Mouse (Mus musculus) heart, adult 9 months (tissue): ENCODE data around the gene L3mbtl4.
"Not testable (repeated sequence)": the region's sequence is repeated elsewhere in the genome, so short reads cannot be mapped to it uniquely, and the experiment has no call there.

ENCODE experiments used
- DNase-seq, 2 experiments: peaks; one replicate each; pipeline ENCODE4 v3.0.0; 2022; ENCODE audit warnings: low spot score in 2 of 2

Gene L3mbtl4

DNA sequence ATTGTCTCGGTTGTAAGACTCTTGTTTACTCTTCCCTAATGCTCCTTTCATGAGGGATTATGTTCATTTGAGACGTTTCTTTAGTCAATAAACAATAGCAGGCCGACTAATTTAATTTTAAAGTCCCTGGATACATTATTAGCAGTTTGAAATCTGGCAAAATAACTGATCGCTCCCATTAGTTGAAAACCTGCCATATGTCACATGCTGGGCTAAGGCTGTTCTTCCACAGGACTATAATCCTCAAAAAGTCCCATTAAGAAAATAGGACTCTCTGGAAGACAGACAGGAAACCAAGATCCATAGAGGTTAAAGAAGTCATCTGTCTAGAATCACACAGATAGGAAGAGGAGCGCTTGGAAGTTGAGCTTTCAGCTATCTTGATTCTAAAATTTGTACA is 114.9 kb downstream of the L3mbtl4 start:
- no peak for DNase-seq

DNA sequence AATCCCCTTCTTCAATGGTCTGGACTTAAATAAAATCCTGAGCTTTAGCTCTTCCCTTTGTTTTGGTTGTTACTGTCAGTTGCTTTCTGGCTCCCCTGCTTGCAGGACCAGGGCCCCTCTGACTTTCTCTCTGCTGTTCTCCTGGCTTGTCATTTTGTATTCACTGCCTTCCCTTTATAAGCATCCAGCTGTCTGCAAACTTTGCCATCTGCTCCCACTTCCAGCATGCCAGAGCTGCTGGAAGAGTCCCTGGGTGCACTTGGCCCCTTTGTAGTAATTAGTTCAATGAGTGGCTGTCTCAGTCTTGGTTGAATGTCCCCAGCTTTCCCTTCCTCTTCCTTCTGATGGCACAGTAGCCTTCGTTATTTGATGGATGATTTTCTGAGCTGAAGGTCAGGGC is 132.4 kb downstream of the L3mbtl4 start:
- DNase-seq = no peak

DNA sequence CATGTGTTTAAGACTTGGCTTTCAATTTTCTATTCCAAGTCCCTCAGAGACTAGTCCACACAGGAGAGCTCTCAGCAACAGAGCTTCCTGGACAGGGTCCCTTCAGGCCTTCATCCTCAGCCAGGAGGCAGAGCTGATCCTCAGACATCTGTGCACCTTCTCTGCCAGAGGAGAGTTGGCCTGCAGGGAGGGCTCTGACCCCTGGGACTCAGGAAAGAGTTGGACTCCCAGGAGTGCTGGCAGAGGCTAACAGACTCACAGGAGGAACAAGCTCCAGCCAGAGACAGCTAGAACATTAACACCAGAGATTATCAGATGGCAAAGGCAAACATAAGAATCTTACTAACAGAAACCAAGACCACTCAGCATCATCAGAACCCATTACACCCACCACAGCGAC is 133.5 kb downstream of the L3mbtl4 start:
- DNase-seq = not testable (repeated sequence)

DNA sequence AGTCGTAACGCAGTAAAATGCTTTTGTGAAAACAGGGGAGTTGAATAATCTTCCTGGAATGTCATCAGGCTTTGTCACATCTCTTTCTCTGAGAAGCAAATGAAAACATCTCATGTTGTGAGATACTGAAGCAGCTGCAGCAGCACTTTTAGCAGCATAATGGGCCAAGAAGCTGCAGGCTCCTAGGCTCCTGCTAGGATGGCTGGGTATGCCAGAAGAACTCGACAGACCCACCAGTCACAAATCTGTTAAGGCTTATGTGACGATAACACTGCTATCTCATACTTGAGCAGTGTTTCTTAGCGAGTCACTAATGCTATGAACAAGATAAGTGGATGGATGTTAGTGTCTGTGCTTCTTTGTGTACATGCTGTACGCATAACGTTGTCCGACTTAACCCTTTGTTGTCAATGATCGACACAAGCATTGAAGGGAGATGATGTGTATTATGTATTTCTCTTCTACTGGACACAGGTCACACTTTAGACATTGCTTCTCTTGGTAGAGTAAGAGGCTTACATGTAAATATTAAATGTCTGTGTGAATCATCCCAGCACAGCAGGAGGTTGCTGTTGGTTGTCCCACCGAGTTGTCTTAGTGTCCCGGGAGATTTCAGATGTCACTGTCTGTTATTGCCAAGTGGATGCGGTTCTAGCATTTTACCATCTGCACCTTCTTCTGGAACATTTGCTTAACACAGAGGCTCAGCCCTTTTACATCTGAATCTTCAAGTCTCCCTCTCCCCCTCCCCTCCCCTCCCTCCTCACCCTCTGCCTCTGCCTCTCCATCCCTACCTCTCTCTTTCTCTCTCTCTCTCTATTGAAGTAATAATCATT is 149.3 kb downstream of the L3mbtl4 start:
- DNase-seq = no peak

DNA sequence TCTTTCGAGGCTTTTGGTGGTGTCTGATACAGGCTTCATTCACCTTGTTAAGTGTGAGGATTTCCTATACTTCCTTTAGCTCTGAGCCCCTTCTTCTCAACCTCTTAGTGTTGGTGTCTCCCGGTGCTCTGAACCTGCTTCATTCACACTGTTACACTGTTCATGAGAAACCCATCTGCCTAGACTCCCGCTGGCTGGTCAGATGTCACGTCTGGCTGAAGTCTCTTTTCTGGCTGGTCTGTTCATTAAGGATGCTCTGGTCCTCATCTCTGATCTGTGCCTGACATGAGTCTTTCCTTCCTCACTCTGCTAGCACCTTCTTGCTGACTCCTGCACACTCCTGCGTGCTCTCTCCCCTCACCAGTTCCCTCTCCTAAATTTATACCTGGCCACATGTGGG is 160.0 kb downstream of the L3mbtl4 start:
- no peak for DNase-seq

DNA sequence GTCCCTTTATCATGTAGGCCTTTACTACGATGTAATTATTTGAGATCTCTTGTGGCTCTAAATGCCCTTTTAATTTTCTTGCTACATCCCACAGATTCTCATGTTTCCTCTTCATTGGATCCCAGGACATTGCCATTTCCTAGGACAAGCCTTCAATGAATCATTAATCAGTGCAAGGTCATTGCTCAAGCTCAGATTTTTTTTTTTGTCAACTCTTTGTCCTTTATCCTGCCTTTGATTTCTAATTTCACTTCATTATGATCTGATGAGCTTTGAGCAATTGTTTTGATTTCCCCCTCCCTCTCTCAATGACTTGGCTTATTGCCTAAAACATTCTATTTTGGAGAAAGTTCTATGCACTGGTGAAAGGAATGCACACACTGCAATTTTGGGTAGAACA is 177.3 kb downstream of the L3mbtl4 start:
- no peak for DNase-seq

DNA sequence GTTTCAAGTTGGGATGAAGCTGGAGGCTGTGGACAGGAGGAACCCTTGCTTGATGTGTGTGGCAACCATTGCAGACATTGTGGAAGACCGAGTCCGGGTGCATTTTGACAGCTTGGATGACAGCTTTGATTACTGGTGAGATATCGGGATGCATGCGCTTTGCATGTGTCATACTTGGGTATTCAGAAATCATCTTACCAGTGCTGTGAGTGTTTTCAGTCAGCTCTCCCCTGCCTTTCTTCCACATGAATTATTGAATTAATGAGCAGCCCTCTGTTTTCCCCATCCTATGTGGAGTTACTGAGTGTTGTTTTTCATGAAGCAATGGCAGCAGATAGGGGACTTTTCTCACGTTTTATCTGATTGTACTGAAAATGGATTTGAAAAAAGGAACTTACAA is 187.9 kb downstream of the L3mbtl4 start:
- DNase-seq = no peak

DNA sequence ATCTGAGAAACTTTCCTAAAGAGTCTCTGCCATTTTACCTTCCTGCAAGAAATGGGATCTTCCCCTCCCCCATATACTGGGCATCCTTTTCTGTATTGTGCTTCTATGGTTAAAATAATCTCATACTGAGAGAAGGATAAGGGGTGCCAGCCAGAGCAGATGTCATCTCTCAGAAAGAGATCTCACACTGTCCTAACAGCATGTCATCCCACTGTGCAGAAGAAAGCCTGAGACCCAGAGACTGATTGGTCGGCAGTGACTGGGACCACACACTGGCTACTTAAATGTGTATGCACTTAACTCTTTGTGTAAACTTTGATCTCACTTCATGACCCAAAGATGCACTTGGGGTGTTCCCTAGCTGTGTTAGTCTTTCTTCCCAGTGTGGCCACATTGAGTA is 193.7 kb downstream of the L3mbtl4 start:
- DNase-seq = no peak

DNA sequence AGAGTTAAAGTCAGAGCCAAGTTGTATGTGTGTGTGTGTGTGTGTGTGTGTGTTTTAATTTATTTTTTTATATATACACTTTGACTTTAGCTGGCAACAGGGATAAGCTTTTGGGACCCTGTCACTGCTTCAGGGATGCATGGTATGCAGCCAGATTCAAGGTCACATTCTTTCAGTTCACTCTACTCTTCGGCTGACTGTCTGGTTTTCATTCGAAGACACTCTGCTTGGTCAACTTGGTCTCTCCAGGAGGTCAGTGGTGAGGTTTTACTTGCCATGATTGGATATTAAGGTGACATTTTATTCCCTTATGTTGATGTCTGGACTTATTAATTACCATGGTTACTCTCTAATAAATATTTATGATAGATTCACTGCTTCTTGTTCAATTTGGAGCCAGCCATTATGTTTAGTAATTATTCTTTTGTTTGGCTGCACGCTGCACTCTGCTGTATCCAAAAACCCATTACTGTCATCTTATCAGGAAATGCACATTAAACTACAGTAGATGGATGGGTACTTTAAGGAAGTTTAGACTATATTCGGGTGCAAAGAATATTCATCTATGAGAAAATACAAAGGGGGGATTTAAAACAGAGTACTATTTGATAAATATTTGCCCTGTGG is 216.6 kb downstream of the L3mbtl4 start:
- no peak for DNase-seq

DNA sequence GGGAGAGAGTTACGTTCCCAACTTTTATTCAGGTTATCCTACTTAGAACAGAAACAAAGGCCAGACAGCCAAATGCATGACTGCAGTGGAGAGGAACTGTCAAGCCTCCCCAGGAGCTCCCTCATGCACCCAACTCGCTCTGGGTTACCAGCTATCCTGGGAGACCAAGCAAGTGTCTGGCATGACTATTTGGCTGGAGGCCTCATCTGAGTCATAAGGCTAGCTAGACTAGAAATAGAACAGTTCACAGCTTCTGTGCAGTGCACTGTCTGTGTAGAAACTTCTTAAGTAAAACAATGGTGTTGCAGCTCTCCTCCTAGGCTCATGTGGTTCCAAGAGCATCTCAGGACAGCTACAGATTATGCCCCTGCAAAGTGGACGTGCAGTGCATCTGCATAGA is 218.6 kb downstream of the L3mbtl4 start:
- peak; percentile 9 to 26 for DNase-seq

DNA sequence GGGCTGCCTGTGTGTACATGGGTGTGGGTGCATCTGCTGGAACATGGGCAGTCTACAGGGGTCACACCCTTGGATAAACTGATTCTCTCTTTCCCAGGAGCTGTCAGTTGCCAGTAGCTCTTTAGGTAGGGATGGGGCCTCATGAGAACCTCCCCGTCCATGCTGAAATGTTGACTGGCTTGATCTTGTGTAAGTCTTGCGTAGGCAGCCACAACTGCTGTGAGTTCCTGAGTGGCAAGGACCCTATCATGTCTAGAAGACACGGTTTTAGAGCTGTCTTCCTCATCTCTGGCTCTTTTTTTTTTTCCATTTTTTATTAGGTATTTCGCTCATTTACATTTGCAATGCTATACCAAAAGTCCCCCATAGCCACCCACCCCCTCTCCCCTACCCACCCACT is 229.4 kb downstream of the L3mbtl4 start:
- not testable (repeated sequence) for DNase-seq

DNA sequence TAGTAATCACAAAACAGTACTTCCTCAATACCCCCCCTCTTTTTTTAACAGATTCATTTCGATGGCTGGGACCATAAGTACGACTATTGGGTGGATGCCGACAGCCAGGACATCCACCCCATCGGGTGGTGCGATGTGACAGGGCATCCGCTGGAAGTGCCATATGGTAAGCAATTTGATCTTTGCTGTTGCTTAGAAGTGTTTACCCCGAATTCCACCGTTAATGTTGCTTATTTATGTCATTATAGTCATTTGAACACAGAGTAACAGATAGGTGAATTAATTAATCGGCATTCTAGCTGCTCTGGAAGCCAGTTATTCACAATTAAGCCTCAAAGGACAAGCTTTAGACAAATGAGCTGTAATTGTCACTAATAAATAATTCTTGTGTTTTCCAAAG is 286.1 kb downstream of the L3mbtl4 start:
- no peak for DNase-seq

DNA sequence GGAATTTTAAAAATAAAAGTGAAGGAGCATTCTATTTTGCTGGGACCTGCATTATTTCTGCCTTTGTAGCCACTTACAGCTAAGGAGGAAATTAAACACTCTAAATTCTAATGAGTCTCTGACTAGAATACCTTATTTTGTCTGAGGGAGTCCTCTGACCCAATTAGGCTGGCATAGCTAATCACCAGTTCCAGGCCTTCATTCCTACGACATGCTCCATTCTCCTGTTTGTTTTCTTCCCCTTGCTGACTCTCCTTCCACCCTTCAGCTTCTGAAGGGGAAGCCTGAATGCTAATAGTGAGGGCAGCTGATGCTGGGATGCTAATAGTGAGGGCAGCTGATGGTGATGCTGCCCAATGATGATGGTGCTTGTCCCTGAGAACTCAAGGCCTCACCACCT is 286.7 kb downstream of the L3mbtl4 start:
- DNase-seq = no peak

DNA sequence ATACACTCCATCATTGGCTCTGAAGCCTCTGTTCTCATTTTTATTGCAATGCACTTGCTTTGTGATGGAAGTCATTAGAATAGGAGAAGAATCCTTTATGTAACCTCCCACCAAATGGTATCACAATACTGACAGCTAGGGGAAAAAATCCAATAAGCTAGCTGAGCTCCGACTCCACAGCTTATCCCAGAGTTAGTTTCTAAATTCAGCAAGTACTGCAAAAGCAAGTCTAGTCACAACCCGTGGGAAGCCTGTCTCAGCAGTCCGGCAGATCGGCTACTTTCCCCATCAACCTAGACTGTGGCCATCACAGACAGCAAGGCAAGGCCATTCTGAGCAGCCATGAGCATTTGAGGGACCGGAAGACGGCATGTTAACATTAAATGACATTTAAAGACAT is 298.2 kb downstream of the L3mbtl4 start:
- no peak for DNase-seq

DNA sequence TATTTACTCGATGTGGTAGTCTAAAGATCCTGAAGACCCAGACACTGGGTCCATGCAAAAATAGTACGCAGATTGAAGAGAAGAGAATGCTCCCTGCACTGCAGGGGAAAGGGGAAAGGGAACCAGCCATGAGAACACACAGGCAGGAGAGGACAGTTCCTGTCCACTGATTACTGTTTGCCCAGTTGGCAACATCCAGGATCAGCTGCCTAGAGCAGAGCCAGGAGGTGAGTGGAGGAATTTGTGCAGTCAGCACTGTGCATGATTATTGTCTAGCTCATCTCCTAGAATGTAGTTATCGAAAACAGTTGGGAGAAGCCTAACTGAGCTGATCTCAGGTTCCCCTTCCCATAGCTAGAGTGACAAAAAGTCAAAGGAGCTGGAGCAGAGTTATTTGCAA is 311.6 kb downstream of the L3mbtl4 start:
- DNase-seq = no peak

DNA sequence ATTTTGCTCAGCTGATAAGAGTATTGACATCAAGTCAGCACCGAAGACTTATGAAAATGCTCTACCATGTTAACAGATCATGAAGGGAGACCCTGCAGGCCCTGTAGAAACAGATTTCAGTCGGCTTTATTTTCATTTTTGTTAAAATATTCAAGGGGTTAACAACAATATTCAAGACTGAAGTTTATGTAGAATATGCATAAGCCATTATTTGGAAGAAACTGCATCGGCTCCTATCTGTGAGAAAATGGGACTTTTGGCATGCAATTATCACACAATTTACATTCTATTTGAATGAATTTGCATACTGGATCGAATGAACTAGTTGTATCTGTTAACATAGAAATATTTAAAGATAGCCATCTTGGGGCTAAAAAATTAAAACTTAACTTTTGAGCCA is 318.0 kb downstream of the L3mbtl4 start:
- DNase-seq = no peak

DNA sequence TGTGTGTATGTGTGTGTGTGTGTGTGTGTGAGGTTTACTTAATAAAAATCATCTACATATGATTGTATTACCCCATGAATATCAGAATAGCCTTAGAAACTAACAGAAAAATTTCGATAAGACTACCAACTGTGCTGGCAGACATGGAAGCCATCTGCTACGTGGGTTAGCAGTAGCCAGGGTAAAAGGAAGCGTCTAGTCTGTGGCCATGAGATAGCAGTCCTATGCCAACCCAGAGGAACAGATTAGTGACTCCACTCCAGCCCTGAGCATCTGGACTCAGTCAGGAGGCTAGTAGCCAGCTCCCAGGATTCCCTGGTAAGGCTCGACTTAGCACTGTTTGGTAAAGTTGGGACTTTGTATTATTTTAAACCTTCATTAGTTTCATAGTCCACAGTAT is 329.1 kb downstream of the L3mbtl4 start:
- DNase-seq = no peak

DNA sequence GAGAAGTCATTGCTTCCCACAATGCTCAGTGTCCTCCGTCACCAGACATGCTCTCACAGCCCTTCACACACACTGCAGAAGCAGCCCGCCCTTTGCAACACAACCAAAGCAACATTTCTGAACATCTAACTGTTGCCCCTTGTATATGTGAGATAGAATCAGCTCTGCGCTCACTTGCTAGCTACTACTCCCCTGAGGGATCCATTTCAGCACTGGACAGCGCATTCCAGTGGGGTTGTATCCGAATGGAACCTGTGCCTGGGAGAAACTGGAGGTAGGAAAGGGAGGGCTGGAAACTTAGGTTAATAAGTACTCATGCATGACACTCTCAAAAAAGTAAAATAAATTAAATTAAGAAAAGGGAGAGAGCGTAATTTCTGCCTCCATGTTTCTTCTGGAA is 334.1 kb downstream of the L3mbtl4 start:
- DNase-seq = no peak

DNA sequence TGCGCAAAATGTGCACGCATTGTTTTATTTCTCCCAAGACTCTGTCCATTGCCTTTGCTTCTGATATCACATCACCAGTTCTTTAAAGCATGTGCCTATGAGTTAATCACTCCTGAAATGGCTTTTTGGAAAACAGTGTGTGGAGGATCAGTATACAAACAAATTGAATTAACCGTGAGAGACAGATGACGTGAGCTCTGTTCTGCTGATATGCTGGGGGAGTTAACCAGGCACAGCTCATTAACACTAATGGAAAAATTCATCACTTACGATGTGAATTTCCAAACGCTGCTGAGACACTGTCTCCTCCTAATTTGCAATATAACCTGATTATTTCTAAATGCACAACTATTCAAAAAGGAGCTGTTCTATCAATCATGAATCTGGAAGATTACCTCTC is 337.6 kb downstream of the L3mbtl4 start:
- no peak for DNase-seq

DNA sequence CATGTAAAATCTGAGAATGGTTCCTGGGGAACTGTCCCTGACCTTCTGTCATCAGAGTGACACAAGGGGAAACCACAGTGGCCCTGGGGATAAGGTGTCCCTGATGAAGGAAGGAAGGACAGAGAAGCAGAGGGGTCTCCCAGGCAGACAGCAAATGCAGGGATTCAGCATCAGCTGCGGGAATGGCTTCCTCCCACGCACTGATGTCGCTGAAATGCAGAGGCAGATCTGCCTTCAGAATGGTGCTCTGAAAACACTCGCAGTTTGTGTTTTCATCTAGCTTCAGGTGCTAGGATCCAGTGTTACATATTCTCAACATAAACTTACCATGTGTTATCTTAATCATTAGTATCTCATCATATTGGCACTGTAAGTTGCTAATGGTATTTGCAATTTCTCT is 351.7 kb downstream of the L3mbtl4 start:
- no peak for DNase-seq

DNA sequence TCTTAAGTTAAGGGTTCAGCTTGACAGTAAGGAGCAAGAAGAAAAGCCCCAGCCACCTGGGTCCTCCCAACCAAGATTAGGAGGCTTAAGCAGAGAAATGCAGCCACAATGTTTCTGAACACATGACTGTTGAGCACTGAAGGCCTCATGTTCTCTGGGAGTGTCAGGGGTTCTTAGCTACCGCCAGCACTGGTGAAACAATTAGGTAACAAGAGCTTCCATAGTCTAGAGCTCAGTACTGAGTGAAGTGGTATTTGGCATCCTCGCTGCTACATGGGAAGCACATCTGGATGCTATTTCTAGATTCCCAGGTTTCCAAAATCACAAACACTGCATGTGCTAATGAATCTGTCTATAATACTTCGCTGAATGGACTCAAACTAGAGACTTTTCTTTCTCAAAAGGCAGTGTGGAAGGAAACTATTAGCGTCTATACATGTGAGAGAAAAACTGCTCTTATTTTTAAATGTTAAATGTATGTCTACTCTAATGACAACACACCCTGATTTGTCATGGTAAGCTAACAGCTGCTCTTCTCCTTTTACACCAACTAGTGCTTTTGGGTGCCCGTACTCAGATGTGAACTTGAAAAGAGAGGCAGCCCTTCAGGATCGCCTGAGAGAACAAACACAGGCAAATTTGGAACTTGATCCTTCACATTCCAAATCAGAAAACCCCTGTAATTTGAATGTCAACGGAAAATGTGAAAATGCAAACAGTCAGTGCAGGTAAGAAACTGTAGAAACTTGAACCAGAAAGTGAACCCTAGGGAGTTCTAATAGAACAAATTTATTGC is 356.2 kb downstream of the L3mbtl4 start:
- no peak for DNase-seq

DNA sequence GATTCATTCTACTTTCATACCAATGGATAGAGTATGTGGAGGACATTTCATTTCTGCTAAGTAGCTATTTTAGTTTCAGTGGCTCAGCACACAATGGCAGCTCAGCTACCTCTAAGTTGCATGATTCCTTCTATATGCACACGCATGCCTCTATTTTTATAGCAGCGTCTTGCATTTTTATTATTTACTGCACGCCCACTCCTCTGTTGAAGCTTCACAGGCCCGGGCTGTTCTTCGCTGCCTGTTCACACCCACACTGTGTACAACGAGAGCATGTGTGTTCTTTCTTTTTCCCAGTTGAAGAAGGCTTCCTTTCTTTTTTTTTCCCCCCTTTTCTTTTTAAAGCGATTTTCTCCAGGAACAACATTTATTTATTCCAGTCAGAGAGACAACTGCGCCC is 357.8 kb downstream of the L3mbtl4 start:
- no peak for DNase-seq

DNA sequence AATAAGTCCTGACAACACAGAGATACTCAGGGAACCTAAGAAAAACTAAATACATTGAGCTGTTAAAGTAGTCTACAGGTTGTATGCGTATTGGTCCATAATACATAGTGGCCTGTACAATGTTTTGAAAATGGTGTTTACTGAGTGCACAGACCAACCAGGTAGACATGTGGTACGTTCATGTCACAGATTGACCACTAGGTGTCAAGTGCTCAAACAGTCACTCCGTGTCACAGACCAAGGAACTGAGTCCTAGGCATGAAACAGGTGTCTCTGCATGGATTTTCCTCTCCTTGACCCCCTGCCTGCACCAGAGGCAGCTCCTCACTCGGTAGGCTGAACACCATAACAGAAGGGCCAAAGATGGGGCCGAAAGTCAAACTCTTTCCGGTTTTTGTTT is 366.6 kb downstream of the L3mbtl4 start:
- DNase-seq = no peak
